Mouse (Mus musculus) thymus, postnatal 14 days (tissue): Measurements from ENCODE around the gene 1700034I23Rik.
"Not testable (repeated sequence)": the region's sequence is repeated elsewhere in the genome, so short reads cannot be mapped to it uniquely, and the experiment has no call there.

Experiments
- DNase-seq: peaks from one replicate; pipeline ENCODE4 v3.0.0; 2021

1700034I23Rik gene

DNA sequence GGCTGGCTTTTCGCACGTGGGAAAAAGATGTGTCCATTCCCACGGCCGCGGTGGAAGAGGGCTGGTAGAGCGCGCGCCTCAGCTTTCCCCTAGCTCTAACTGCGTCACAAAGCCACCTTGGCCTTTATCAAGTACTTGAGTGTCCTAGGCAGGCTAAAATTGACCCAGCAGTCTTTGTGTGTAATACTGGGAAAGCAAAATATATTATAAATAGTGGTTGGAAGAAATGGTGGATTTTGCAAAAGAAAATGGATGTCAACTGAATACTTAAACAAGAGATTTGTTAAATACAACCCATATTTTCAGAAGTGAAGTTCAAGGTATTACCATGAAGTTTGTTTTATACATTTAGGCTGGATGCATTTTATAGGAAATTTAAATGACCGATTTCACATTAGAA, at the start of gene 1700034I23Rik:
1700034I23Rik (minus strand) TSS at position 101 of the 400 bp plus-strand sequence.
- not testable (repeated sequence) for DNase-seq

DNA sequence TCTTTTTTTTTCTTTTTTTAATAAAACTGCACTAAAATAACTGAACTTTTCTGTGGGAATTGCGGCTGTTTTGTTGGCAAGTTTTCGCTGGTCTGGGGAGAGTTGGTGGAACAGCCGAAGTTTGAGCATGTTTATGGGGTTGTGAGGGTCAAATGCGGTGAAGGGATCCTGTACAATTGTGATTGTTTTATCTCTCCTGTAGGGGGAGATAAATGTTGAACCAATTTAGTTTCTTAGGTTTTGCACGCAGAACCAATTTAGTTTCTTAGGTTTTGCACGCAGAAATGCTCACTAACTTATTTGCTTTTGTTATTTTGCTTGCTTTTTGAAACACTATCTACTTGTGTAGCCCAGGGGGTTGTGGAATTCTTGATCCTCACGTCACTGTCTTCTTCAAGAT, 49.0 kb upstream of the 1700034I23Rik start:
- peak; percentile 26 for DNase-seq

DNA sequence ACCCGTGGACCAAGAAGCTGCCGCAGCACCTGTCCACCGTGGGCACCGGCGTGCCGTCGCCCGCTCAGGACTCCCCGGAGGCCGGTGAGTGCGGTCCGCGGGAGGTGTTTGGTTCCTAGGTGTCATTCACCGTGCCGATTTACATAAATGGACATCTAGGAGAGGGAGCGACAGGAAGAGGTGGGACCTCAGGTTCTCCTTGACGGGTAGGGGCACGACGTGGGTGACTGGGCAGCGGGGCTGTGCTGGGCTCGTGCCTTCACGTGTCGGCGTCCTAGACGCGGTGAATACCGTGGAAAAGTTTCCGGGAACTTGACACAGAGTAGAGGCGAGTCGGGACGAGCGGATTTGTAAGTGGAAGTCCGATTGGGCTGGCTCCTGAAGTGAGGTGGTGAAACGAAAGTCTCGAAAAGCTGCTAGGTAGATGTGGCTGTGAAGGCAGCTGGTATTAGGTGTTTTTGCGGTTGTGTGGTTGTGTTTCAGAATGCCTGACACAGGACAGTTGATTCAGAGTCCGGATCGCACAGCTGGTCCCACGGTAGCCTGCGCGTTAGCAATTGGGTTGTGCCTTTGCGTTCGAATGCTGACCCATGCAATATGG, 48.4 kb upstream of the 1700034I23Rik start:
- no peak for DNase-seq

GRCm38 (mm10) chr3:40949903-40950600, 47.7 kb upstream of the 1700034I23Rik start:
- DNase-seq = peak; percentile 63

DNA sequence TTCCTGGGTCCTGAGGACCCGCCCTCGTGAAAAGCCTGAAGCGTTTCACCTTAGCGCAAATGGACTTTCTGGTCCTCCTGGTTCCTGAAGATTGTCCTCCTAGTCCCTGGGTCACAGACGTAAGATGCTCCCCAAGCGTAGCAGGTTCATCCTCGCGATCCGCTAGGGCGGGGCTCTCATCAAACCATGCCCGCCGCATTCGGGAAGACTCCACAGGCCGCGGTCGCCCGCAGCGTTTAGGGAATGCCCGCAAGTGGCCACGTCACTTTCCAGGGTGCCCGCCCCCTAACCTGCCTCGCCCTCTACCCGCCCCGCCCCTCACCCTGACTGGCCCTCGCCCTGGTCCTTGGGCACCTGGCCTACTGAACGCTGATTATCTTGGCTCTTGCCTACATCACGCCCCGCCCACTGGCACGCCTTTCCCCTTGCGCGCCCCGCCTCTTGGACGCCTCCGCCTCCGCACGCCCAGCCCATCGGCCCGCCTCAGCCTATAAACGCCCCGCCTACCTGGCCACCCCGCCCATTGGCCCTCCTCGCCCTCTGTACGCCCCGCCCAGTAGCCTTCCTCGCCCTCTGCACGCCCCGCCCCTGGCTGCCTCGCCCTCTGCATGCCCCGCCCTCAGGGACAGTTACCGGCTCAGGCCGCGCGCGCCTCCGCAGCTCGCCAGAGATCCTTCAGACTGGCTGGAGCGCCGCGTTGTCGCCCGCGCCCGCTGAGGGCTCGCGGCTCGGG, 47.0 kb upstream of the 1700034I23Rik start, which contains the start of gene Larp1b:
Larp1b (plus strand) TSS at position 659 of the 733 bp plus-strand sequence.
- peak; percentile 100 for DNase-seq

GRCm38 (mm10) chr3:40939019-40939418, 36.7 kb upstream of the 1700034I23Rik start:
- no peak for DNase-seq

GRCm38 (mm10) chr3:40938592-40938991, 36.2 kb upstream of the 1700034I23Rik start:
- no peak for DNase-seq

DNA sequence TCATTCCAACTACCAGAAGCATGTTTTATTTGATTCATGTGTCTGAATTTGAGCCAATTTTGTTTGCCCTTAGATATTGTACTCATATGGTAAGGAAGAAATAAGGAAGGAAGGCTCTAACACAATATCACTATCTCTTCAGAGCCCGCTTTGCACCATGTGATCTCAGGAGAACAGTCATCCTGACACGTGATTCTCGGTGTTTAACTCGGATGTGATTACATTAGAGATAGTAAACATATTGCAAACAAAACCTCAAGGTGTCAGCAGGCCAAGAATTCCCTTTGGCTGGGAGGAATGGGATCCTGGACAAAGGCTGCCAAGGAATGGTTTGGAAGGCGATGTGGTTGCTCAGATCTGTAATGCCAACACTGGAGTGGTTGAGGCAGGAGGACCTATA, 35.8 kb upstream of the 1700034I23Rik start:
- no peak for DNase-seq

DNA sequence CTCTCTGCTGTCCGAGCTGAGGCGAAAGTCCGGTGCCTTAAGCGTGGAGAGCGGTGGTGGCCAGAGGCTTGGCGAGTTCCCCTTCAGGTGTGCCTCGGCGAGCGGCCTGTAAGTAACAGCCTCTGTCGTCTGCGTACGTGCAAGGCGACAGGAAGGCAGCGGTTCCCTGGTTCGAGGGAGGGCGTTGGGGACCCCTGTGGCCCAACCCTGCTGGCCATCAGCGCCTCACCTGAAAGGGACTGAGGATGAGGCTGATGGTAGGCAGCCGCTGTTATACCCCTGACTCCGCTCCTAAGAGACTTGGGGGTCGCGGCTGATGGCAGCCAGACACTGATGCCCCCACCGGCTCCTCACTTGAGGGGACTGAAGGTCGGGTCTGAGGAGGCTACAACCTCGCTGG, 8.0 kb downstream of the 1700034I23Rik start:
- DNase-seq = peak; percentile 61

GRCm38 (mm10) chr3:40893816-40894258, 8.5 kb downstream of the 1700034I23Rik start:
- DNase-seq = peak; percentile 98

DNA sequence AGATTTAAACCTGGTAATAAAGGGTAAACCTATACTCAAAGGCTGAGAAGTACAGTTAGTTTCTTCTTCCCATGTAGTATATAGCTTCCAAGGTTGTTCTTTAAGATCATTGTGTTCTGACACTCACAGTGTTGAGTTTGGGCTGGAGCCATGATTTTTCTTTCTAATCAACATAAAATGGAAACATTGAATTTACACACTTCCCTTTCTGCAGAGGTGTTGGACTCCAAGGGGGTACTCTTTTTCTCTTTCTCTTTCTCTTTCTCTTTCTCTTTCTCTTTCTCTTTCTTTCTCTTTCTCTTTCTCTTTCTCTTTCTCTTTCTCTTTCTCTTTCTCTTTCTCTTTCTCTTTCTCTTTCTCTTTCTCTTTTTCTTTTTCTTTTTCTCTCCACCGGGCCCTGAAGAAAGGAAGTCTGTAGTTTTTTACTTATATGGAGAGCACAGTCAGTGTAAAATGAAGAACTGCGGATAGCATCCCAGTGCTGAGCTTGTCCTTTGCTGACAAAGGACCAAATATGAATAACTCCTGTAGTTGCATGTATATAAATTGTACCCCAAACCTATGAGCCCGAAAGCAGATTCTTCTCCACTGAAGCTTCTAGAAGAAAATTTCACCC, 49.1 kb downstream of the 1700034I23Rik start:
- not testable (repeated sequence) for DNase-seq
